Mouse (Mus musculus) stomach, postnatal 0 days (tissue): ENCODE data around the gene Rtp1.

ENCODE experiments used
- CTCF ChIP-seq: IDR thresholded peaks from 2 replicates; pipeline ENCODE4 v1.5.1; 2016; ENCODE audit warnings: antibody characterized with exemption, low read depth, mild to moderate bottlenecking, moderate library complexity
- EP300 ChIP-seq: optimal IDR thresholded peaks from 2 replicates; pipeline ENCODE3; 2016; ENCODE audit warnings: antibody characterized with exemption

DNA sequence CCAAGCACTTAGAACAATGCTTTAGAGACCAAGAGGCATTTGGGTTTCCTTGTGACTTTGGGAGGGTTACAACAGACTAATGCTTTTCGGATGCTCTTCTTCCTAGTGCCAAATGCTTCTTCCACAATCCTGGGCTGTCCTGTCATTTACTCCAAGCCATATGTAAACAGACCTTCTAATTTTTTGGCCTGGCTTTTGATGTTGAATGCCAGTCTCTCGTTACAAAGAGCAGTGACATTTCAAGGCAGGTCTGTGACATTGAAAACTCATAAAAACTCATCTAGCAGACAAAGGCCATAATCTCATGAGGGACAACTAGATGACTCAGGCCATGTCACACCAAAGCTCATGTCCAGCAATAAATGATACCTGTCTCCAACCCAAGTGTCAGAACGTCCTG is 43.1 kb downstream of the Rtp1 start:
- TF ChIP-seq CTCF: no peak
- no peak for TF ChIP-seq EP300
